Mouse (Mus musculus) gastrocnemius, postnatal 25 days (tissue): Measurements from ENCODE around the gene Khdc4. TPM values are rescaled to one million over a fixed set of nuclear protein-coding genes. Genes with fewer than 3 reads are reported as not detected.
"Not testable (repeated sequence)": the region's sequence is repeated elsewhere in the genome, so short reads cannot be mapped to it uniquely, and the experiment has no call there.

ENCODE experiments used
- DNase-seq: peaks from one replicate; pipeline ENCODE4 v3.0.0; 2022
- total RNA-seq, 2 experiments: library from RNA; stranded (reverse); gene quantifications; 1 replicate in 1 of 2; 2 replicates in 1 of 2; pipeline ENCODE4 v1.2.3; 2021

Gene Khdc4
- total RNA-seq, 2 experiments from 2014 or later: 22.6 to 23.0 TPM

GRCm38 (mm10) chr3:88655619-88656018, 30.0 kb upstream of the Khdc4 start:
- no peak for DNase-seq

GRCm38 (mm10) chr3:88658441-88659127, 27.0 kb upstream of the Khdc4 start:
- DNase-seq: no peak

DNA sequence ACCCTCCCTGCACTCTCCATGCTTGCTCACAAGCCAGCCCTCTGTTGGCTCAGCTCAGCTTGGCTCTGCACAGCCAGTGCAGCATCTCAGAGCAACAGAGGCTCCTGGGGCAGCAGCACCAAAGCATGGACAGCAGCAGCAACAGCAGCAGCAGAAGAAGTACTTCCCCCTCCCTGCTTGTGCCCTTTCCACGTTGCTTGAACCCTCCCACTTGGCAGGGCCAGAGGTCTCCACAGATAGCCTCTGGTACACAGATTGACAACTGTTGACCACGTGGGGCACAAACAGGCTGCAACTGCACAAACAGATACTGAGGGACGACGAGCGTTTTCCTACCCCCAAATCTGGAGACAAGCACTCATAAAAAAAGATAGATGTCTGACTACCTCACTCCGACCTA, 25.8 kb upstream of the Khdc4 start:
- DNase-seq: no peak

DNA sequence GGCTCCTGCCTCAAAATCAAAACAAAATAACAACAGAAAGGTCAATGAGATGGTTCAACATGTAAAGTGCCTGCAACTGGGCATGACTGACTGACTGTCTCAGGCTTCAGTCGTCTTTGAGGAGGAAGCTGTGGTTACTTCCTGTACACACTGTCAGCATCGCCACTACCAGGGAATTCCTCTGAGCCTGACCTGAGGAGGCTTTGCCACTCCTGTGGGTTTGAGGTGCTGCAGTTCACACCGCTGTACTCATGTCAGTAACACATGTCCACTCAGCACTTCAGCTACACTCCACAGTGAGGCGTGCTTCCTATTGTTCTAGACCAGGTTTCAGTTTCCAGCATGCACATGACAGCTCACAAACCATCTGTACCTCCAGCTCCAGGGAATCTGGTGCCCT, 21.5 kb upstream of the Khdc4 start:
- no peak for DNase-seq

GRCm38 (mm10) chr3:88677399-88677798, 8.2 kb upstream of the Khdc4 start:
- DNase-seq: peak; percentile 67

GRCm38 (mm10) chr3:88683814-88684213, 1.8 kb upstream of the Khdc4 start:
- no peak for DNase-seq

DNA sequence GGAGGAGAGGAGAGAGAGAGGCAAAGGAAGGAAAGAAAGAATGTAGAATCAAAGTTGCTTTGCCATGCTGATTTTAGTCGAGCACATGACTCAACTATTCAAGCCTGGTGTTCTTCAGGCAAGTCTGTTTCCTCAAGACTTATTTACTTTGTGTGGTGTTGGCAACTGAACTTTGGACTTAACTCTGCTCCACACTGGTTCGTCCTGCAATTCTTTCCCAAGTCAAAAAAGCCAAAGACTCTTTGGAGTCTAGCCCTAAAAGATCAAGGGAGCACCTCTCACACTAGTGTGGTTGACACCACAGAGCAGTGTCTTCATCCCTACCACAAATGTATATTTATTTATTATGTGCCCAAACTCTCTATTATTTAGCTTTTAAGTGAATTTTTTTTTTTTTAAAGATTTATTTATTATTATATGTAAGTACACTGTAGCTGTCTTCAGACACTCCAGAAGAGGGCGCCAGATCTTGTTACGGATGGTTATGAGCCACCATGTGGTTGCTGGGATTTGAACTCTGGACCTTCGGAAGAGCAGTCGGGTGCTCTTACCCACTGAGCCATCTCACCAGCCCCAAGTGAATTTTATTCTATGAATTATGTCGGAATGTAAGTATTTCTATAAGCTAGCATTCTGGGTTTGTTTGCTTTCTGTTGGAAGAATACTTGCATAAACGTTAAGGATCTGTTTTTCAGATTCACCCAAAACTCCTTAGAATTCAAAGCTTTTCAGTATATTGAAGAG, 1.2 kb upstream of the Khdc4 start:
- DNase-seq: no peak

GRCm38 (mm10) chr3:88685958-88686451, 402 bp downstream of the Khdc4 start:
- DNase-seq: no peak

DNA sequence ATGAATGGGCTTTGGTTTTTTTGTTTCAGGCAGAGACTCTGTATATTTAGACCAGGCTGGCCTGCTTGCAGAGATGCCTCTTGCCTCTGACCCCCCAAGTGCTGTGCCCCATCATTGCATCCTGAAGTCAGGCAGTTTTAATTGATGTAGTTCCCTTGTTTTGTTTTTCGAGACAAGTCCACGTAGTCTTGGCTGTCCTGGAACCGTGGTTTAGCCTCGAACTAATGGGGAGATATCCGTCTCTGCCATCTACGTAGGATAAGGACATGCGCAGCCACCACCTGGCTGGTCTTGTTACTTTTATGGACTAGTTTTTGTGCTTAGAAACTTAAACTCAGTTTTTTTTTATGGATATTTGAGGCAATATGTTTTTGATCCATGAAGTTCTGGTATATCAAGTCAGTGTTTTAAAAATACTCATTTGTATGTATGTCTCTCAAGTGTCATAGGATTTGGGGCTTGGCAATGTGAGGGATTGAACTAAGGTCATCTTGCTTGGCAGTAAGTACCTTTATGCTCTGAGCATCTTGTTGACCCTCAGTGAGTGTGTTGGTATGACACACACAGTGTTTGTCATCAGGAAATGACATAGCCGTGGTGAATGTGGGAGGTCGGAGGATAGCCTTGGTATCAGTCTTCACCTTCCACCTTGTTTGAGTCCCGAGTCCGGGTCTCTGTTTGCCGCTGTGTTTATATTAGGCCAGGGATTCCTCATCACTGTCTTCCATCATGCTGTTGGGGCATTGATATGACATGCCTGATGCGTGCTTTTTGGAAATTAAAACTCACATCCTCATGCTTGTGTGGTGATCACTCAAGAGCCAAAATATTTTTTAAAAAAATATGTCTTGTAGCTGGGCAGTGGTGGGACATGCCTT, 1.4 kb downstream of the Khdc4 start:
- DNase-seq: no peak

DNA sequence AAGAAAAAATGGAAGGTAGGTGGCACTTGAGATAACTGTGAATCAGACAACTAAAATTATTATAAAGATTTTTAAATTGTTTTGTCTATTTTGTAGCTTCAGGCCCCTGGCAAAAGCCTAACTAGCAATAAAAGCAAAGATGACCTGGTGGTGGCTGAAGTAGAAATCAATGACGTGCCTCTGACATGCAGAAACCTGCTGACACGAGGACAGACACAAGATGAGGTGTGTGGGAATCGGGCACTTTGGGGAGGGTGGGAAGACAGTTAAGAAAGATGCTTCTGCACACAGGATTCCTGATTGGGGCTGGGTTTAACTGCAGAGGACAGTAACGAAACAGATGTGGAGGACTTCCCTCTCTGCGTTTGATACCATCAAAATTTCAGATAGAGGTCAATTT, 3.5 kb downstream of the Khdc4 start:
- DNase-seq: no peak

DNA sequence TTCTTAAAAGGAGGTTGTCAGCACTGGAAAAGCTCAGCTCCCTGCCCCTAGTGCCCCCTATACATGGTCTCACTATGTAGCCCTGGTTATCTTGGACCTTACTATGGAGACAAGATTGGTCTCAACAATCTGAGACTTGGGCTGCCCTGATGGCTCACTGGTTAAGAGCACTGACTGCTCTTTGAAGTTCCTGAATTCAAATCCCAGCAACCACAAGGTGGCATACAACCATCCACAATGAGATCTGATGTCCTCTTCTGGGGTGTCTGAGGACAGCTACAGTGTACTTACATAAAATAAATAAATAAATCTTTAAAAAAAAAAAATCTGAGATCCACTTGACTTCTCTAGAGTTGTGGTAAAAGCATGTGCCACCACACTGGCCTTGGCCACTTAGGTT, 9.9 kb downstream of the Khdc4 start:
- DNase-seq: no peak

GRCm38 (mm10) chr3:88698051-88698450, 12.4 kb downstream of the Khdc4 start:
- DNase-seq: no peak

DNA sequence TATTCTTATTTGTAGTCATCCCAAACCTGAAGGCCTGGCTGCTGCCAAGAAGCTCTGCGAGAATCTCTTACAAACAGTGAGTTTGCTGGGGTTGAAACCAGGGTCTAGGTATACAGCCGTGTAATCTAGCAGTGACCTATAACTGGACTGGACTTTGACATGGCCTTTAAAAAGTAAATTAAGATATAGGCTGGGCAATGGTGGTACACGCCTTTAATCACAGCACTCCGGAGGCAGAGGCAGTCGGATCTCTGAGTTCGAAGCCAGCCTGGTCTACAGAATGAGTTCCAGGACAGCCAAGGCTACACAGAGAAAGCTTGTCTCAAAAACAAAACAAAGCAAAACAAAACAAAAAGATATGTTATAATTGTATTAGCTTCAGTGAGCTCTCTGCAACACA, 13.2 kb downstream of the Khdc4 start:
- no peak for DNase-seq

- DNase-seq: no peak
These were observed 14.6 kb downstream of the Khdc4 start for GRCm38 (mm10) chr3:88700247-88700646.

- DNase-seq: no peak
These were observed 15.6 kb downstream of the Khdc4 start for GRCm38 (mm10) chr3:88701222-88701621.

DNA sequence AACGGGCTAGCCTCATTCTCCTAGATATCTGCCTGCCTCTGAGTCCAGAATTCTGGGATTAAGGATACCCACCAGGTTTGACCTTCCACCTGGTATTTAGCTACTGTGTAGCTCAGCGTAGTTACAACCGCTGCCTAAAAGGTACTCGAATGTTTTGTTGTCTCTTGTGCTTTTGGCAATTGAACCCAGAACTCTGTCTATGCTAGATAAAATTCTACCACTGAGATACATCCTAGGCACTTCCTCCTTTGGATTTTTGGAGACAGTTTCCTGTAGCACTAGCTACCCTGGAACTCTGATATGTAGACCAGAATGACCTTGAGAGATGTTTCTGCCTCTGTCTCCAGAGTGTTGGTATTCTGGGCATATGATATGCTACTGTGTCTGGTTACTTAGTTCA, 28.1 kb downstream of the Khdc4 start:
- DNase-seq: no peak

DNA sequence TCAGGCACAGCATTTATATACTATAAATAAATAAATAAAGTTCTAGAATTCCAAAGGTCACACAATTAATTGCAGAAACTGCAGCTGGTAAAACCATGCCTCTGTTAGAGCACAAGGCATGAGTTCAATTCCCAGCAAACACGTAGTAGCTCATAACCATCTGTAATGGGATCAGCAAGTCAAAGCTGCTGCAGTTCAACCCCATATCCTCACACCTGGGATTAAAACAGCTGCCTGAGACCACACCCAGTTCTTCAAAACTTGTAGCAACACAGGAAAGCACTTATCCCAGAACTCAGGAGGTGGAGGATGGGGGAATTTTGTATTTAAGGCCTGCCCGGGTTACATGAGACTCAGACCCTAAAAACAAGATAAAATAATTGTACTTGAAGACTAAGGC, 29.1 kb downstream of the Khdc4 start:
- DNase-seq: no peak

GRCm38 (mm10) chr3:88715716-88716115, 30.1 kb downstream of the Khdc4 start:
- not testable (repeated sequence) for DNase-seq

GRCm38 (mm10) chr3:88716399-88717197, 31.0 kb downstream of the Khdc4 start, which contains the start of gene Rit1:
Gene Rit1 (plus strand): TSS chr3:88716838.
- DNase-seq: peak; percentile 85

DNA sequence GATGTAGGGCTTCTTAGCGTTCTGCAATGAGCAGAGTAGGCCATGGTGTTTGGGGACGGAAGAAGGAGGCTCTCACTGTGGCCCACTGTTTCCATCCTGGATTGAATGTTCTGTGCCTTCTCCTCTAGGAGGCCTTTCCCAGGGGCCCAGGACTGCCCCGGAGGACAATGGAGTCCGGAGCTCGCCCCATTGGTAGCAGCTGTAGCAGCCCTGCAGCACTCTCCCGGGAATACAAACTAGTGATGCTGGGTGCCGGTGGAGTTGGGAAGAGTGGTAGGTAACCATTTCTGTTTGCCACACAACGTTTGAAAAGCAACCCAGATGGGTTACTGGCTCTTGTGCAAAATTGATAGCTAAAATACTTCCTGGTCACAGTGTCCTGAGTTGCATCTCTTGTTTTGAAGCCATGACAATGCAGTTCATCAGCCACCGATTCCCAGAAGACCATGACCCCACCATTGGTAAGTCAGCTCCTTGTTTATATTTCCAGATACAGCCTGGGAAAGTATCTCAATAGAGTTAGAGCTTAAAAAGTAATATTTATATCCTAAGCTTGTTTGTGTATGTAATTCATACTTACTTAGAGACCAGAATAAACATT, 31.7 kb downstream of the Khdc4 start:
- no peak for DNase-seq

DNA sequence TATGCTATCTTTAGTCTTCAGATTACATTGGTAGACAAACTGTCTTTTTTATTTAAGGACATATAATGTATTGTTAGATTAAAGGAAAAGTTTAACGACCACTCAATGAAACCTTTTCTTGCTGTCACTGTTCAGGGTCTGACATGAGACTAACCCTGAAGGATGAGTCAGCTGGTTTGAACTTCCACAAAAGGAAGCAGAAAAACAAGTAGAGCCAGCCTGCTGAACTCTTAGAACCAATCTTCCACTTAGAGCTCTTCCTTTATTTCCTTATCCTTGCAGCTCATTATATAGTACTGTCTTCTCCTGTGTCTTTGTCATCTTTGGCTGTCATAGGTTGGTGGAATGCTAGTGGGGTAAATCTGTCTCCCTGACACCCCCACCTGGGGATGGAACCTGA, 32.2 kb downstream of the Khdc4 start:
- no peak for DNase-seq
